Mouse (Mus musculus): ENCODE data around the gene Wdr49. TPM values are rescaled to one million over a fixed set of nuclear protein-coding genes. Genes with fewer than 3 reads are reported as not detected.
"Not testable (repeated sequence)": the region's sequence is repeated elsewhere in the genome, so short reads cannot be mapped to it uniquely, and the experiment has no call there.

The Wdr49 gene
- total RNA-seq, 2 experiments from 2014 or later = not detected

- no peak for DNase-seq (ENCODE audit: low spot score)
Observed at GRCm38 (mm10) chr3:75301072-75301471, 180.9 kb downstream of the Wdr49 start.

- not testable (repeated sequence) for DNase-seq (ENCODE audit: low spot score)
Observed at GRCm38 (mm10) chr3:75299464-75299863, 182.5 kb downstream of the Wdr49 start.

DNA sequence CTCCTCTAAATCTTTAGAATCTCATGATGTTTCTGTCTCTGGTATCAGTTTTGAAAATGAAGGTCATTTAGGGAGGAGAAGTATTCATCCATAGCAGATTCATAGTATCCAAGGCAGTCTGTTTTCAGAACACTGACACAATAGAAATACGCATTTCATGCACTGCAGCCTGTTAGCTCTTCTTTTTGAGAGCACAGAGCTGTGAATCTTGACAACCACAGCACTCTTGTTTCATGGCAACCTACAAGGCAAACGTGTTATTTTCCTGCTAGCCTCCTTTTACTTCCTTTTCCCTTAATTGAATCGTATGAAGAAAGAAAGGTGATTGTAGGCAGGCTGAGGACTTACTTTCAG is 184.2 kb downstream of the Wdr49 start:
- no peak for DNase-seq (ENCODE audit: low spot score)

- DNase-seq (ENCODE audit: low spot score) = no peak
Observed at GRCm38 (mm10) chr3:75297026-75297757, 184.8 kb downstream of the Wdr49 start.

GRCm38 (mm10) chr3:75293243-75293642 is 188.7 kb downstream of the Wdr49 start:
- no peak for DNase-seq (ENCODE audit: low spot score)

DNA sequence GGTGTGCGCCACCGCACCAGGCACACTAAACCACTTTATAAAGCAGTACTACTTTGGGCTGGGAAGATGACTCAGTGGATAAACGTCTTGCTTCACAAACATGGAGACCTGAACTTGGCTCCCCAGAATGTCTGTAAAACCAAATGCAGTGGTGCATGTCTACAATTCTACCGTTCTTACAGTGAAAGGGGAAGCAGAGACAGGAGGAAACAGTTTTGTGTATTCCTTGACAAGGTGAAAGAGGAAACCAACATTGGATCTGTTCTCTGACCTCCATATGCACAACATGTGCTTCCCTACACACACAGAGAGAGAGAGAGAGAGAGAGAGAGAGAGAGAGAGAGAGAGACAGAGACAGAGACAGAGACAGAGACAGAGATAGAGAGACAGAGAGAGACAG is 204.5 kb downstream of the Wdr49 start:
- DNase-seq (ENCODE audit: low spot score) = no peak

GRCm38 (mm10) chr3:75276522-75276921 is 205.4 kb downstream of the Wdr49 start:
- DNase-seq (ENCODE audit: low spot score) = no peak

GRCm38 (mm10) chr3:75275127-75275526 is 206.8 kb downstream of the Wdr49 start:
- DNase-seq (ENCODE audit: low spot score) = no peak

DNA sequence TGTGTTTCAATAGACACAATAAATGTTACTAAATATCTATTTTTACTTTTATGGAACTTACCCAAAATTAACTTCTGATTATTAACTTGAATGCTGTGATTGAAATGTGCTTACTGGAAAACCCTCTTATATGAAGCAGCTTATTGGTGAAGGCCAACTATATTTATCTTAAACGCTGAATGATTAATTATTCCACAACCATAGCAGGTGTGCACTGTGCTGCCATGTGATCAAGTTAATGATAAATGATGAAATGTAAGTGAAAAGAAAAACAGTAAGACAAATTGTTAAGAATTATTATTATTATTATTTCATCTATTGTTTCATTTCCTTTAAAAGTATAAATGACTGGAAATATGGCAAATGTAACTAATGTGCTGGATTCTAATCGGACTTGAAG is 212.0 kb downstream of the Wdr49 start, which contains the start of gene Serpini2:
Gene Serpini2 (minus strand): TSS at position 101 of the 400 bp plus-strand sequence.
- DNase-seq (ENCODE audit: low spot score) = no peak

GRCm38 (mm10) chr3:75259356-75259755 is 222.6 kb downstream of the Wdr49 start:
- DNase-seq (ENCODE audit: low spot score) = no peak

Other genes with a start within 250 kb of the Wdr49 start
- gene Serpini2, start 212.1 kb downstream of the Wdr49 start, total RNA-seq (2021) = not detected
- 10 to 100 TPM; 13.2 to 13.9 TPM for gene Pdcd10, start 74.7 kb upstream of the Wdr49 start, total RNA-seq (2021)
- under 1 TPM; 0.48 to 0.88 TPM for gene Serpini1, start 75.4 kb upstream of the Wdr49 start, total RNA-seq (2021)

Data from gastrocnemius, adult 18-20 months (tissue).